Mouse (Mus musculus): ENCODE measurements around the gene Arnt2.

Arnt2 gene

DNA sequence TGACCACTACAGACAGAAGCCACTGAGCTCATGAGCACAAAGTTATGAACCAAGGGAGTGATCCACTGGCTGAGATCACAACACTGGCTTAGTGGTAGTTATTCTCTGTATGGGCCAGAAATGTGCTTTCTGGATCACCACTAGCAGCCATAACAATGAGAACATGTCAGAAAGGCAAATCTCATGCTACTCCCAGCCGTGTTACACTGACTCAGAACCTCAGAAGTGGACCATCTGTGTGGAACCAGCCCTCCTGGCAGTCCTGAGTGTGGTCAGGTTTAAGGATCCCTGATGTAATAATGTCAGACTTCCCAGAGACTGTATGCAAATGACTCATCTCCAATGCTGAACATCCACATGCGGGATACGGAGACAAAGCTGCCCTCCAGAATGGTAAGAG is 13.4 kb downstream of the Arnt2 start:
- no peak for DNase-seq

DNA sequence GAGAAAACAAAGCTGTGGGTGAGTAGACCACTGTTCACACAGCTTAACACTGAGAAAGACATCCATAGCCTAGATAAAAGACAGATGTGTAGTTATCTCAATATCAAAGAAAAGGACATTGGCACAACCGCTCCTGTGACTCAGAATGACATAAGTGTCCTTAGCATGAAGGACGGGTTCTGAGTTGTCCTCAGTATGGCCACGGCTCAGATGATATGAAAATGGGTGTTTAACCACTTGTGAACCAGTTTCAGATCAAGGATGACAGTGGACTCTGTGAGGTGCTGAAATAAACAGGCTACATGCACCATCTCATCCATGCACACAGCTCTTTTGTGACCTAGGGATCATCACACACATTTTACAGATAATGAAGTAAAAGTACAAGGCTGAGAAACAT is 22.1 kb downstream of the Arnt2 start:
- no peak for DNase-seq

DNA sequence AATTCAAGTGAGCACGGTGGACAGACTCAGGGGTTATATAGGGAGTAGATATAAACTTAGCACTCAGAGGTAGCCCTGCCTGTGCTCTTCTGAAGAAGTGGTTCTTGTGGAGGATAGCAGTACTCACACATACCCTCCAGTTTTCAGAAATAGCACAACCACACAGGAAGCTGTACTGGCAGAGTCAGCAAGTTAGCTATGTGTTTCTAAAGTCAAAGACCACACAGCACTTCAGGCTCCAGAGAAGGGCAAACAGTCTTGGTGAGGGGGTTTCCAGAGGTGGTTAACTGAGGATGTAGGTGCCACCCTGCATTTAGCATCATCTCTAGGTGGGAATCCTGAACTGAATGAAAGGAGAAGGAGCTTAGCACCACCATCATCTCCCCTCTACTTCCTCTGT is 23.5 kb downstream of the Arnt2 start:
- DNase-seq, result no peak

DNA sequence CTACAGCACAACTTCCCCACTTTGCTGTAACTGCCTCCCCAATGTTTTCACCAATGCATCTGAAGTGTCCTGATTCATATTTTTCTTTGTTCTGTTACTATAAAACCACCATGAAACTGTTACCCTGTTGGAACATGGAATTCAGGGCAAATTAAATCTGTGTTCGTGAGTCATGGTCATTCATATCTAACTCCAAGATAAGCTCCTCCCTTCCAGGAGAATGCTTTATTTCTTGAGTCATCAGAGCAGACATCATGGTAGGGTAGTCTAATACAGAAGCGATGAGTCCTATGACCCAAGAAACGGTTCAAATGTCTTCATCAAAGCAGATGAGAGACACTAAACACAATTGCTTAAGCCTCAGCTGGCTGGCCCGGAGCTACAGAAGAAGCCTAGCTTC is 25.2 kb downstream of the Arnt2 start:
- no peak for DNase-seq

DNA sequence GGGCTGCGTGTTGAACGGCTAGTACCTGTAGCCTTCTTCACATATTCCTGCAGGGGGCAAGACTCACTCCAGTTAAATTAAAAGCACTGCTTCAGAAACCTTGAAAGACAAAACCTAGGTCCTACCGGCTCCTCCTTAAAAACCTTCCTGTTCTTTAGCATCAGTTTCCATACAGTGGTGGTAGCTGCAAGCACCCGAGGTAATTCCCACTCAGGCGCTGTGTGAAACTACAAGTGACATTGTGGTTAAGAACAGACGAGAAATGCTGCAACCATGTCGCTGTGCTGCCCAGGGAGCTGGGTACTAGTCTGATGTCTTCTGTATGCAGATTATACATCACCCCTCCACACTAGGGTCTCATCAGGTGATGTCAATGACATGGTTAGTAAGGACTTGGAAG is 25.9 kb downstream of the Arnt2 start:
- DNase-seq, result no peak

DNA sequence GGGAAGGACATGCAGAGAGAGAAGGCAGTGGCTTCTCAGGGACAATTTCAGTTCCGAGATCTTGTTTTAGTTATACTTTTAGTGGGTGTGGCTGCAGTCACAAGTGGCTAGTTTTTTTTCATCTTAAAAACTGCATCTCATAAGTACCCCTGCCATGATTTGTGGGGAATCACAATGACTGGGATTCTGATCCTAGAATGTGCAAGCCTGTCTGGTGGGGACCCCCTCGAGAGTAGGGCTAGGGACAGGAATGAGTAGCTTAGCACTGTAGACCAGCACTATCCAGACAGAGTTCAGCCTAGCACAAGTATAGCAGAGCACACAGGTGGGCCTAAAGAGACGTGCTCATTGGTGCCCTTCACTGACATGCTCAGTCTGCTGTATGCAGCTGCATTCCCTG is 27.6 kb downstream of the Arnt2 start:
- no peak for DNase-seq

DNA sequence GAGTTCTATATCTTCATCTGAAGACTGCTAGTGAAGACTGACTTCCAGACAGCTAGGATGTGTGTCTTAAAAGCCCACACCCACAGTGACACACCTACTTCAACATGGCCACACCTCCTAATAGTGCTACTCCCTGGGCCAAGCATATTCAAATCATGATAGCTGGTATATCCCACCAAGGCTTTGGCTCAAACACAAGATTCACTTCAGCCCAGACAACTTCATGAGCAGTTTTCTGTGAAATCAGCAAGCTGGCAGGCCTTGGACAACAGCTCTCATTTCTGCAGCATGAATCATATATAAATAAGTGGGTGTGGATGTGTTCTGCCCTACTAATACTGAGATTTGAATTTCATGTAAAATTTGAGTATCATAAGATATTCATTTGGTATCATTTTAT is 29.2 kb downstream of the Arnt2 start:
- no peak for DNase-seq

DNA sequence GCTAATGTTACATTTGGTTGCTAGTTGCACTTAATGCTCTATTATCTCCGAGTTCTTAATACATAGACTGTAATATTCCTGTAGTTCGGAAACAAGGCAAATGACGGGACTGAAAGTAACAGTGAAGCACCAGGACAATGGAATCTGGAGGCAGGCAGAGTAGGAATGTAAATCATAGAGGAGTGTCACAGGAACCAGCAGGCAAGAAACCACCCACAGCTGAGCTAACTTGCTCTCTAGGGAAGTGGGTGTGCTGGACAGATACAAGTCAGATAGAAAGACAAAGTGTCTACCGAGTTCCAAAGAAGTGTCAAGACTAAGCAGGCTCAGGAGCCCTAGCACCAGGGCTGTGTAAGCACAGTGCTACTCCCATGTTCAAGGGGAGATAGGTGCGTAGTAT is 32.6 kb downstream of the Arnt2 start:
- no peak for DNase-seq

DNA sequence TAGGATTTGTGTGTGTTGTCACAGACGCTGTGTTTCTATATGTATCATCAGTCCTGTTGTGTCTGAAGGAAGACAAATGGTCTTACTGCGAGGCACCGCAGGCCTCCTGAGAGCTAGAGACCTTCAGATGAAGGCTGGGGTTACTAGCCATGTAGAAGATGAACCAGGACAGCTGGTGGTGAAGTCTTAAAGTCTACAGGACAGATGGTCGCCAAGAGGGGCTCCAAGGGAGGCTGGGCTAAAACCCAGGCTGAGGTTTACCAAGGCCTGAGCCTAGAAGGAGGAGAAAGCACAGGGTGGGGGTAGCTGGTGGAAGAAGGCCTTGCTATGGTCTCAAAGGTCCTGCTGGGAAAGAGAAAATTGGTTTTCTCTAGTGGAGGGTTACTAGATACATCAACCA is 36.3 kb downstream of the Arnt2 start:
- DNase-seq, result no peak

DNA sequence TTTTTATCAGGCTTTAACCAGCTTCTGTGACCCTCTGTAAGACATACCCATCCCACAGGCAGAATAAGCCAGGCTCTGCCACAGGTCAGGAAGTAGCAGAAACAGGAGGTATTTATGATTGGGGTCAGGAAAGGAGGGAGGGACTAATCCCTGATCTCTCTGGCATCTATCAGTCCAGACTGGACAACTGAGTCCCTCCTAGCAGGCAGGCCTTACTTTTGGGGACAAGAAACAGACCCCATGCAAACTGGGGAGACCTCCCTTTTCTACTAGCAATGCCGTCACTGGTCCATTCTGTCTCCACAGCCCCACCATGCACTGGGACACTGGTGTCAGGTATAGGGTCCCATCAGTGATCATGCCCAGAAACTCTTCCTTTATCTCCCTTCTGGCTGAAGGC is 37.1 kb downstream of the Arnt2 start:
- no peak for DNase-seq

DNA sequence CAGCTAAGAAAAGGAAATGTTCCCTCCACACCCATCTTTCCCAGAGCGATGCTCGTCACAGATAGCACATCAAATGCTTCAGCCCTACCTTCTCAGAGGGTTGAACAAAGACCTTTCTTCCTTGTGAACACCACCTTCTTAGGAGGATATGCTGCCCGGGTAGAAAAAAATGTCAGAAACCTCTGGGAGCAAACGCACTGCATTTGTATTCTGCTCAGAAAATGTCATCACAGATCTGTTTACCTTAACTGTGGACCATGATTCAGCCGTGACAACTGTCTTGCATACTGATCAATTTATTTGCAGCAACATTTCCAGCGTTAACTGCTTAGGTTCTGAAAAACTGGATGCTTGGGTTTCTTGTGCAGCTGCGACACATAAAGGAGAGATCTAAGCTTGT is 37.7 kb downstream of the Arnt2 start:
- no peak for DNase-seq

DNA sequence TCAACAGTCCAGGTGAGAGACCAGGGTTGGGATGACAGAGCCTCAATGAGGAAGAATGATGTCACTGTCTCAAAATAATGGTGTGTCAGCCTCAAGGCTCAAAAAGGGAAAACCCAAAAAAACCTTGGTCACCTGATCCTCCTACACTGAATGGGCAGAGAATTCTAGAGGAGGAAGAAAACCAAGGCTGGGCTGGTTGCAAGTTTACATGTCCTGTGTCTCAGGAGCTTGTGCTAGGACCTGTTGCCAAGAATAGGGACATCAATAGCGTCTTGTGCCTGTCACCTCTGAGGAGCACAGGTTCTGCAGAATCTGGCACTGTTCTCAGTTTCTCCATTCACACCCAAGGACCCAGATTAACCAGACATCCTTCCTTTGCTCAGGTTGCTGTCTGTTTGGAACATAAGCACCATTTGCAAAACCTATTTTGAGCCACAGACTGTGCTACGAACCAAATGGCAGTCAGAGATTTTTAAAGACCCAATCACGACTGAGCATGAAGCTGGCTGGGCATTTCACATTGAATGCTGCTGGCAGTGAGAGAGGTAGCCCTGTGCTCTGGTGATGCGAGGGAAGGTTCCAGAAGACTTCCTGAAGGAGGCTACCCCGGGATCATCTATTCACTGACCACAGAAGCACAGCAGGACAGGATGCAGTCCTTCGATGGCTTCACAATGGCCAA is 38.9 kb downstream of the Arnt2 start:
- no peak for DNase-seq

DNA sequence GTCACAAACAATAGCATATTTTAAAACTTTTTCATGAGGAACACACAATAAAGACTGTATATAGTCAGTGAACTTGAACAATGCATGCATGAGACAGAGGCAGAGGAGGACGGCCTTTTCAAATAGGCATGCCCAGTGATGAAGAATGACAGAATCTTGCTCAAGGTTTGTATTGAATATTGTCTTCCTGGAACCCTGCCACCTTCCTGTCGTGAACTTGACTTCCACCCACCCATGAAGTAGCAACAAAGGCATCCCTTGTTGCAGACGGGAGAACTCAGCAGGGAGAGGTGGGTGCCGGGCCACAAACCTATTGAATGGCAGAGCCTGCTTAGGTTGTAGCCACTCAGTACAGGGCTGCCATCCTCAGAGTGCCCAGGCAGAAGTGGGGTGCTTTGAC is 43.7 kb downstream of the Arnt2 start:
- no peak for DNase-seq

DNA sequence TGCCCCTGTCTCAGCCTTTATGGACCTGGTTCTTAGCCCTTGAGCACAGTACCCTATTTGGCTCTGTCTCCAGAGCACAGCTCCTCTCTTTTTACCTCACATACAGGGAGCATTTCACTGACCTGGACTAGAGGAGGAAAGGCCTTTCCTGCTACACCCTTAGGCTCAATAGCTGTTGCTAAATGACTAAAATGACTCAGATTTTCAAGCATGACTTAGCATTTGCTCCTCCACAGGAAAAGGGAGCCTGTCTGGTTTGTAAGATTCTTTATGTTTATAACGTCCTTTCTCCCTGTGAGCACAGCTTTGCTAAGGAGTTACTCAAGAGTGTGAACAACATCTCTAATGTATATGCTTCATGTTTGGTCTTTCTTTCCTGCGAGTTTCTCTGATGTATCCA is 47.3 kb downstream of the Arnt2 start:
- DNase-seq, result no peak

DNA sequence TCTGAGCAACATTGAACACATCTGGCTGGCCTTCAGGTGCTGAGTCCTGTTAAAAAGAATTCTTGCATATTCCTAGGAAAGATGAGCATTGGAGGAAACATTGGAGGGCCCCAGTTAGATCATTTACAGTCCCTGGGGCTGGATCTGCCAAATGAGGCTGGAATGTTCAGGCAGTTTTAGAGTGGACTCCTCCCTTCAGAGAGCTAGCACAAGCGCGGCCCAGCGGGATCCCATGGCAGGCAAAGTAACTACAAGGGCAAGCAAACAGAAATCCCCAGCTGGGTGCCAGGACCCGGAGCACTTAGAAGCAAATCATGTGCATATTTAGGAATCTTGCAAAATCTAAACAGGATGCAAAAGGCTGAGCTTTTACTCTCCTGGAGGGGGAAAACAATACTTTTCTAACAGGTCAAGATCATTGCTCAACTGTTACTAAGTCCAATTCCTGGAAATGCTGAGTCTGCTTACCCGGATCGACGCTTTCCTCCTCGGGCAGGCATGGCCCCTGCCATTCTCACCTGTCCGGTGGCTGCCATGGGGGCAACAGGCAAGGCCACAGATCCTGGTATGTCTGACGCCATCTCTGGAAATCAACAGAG is 48.8 kb downstream of the Arnt2 start:
- no peak for DNase-seq

DNA sequence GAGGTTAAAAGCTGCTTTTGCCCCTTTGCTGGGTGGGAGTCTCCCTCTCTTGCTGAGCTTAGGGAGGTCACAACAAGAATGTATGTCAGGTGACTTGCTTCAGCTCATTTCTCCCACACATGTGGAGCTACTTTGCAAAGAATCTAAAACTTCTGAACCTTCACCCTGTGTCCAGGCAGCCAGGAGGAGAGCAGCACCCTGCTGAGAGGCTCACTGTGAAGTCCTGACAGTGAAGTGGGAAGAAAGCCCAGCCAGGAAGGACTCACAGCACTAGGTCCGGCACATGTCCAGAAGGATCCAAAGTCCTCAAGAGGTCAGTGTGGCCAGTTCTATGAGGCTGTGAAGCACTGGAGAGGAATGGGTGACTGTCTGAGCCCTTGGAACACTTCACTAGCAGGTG is 51.5 kb downstream of the Arnt2 start:
- no peak for DNase-seq

DNA sequence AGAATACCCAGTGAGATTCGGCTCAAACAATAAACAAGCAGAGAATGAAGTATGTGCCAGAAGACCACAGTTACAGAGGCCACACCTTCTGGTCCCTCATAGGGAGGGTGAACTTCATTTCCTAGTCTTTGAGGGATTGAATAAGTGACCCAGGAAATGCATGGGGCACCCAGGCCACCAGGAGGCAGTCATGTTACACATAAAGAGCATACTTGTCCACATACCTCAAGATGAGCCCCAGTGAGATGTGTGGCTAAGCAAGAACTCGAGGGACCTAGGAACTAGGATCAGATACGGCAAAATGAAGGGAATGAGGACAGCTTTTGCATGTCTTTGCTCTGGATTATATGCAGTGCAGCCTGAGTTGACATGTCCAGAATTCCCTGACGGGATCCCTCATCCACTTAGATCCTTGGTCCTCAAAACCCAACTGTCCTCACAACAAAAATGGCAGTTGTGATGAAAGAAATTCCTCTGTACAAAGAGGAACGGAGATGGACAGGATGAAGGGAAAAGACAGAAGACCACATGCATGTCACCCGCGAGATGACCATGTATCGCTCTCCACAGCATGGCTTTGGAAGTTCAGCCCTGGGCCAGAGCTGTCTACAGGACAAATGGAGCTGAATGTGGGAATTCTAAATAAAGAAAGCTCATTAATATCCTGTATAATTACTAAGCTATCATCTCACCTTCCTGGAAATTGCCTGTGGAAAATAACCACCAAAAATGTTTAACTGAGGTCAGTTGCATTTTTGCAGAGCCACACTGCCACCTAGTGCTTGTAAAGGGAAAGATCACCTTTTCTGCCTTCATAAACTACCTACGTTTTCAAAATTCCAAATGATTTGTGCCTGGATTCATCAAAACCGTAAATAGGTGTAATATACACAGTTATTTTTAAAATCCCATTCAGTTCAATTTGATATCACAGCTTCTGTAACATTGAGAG is 54.1 kb downstream of the Arnt2 start:
- peak; percentile 65 for DNase-seq

DNA sequence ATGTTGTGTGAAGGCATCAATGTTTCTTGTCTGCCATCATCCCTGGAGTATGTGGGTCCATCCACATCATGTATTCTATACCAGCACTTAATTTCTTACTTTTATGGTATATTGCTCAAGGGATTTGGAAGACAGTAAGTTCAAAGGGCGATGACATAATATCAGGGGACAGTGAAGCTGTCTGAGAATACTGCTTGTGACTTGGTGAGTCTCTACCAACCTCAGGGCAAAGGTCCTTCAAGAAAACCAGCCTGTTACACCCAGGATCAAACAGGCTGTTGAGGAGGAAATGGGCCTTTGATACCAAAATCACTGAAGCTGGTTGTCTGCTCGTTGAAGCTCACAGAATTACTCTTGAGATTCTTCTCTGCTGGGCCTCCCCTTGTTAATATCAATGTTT is 55.1 kb downstream of the Arnt2 start:
- no peak for DNase-seq

DNA sequence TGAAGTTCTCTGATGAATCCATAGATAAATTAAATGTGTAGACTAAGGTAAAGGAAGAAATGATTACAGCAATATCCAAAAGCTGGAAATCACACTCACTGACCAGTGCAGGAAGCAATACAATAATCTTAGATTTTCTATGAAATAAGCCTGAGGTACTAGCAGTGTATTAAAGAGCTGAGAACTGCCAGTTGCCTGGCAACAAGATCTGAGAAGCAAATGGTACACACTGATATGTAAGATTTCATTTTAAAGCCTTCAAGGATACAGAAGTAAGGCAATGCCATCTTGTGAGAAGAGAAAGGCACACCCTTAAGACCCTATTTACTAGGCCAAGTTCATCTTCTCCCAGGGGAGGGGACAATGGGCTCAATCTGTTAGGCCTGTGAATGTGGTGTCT is 59.4 kb downstream of the Arnt2 start:
- DNase-seq, result no peak

DNA sequence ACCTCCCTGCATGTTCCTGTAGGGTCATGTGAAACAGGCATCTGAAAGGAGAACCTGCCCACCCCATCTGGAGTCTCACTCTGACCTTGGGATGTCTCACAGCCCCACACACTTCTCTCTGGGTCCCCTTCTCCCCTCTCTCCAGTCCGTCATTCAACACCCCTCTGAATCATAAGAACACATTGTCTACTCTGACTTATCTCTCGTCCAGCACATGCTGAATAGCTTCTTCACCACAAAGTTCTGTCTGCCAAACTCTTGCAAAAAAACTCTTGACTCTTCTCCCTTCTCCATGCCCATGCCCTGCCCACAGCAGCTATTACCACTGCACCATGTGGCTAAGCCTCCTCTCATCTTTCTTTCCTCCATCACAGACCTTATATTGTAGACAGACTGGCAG is 60.0 kb downstream of the Arnt2 start:
- DNase-seq, result no peak

DNA sequence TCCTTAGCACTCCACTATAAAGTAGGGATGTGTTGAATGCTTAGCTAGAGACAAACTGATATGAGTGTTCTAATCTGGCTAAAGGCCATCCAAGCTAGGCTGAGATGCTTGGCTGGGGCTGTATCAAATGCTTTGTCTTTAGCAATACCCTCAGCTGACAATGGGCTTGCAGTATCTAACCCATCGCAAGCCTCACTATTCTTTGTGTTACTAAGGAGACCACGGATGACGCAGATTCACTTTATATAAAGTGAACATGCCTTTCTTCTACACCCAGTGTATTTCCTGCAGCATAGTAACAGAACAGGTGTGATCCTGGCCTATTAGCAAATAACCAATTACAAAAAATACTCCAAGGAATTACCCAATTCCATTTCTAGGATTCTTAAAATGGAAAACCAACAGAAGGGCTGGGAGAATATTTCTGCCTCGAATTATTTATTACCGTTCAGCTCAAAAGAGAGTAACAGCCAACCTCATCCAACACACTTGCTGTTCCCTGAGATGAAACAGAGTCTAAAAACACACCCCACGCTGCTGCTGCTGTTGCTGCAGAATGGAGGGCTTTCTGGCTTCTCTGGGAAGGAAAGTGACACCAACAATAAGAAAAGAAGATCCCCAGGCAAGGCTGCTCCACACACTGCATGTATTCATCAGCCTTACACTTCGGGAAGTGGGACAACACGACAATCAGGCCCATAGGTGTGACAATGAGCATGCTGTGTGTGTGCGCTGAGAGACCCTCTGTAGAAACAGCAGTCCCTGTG is 61.6 kb downstream of the Arnt2 start:
- DNase-seq, result no peak

DNA sequence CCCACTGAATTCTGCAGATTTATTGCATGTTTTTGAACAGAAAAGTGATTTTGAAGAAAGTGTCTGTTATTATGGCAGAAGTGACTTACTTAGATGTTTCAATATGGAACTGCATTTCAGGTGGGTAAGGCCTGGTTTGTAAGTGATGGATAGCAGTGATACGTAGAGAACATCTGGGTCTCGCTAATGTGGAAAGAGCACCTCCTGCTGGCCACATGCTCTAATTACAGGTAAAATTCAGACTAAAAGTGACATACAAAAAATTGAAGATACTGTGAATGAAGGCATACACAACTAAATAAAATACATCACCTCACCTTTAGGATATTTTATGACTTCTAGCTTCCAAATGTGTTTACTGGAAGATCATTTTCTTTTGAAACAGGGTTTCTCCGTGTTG is 66.8 kb downstream of the Arnt2 start:
- no peak for DNase-seq

DNA sequence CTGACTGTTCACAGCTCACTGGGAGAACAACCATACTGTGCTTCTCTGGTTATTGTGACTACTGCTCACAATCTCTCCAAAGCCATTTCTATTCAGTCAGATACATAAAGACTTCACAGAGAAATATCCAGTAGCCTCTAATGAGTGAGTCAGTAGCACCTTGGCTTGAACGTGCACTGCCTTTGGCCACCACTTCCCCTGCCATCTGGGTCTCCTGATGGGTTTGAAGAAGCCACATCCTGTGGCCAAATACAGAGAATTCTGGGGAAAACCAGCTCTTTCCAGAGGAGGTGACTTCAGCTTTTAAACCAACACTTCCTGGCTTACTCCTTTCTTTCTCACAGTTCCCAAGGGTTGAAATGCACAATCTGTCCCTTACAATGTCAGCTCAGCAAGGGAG is 69.0 kb downstream of the Arnt2 start:
- no peak for DNase-seq
